Mouse (Mus musculus) heart, embryonic 12.5 days (tissue): ENCODE results near the gene Sectm1b. TPM values are rescaled to one million over a fixed set of nuclear protein-coding genes. Genes with fewer than 3 reads are reported as not detected.
"Not testable (repeated sequence)": the region's sequence is repeated elsewhere in the genome, so short reads cannot be mapped to it uniquely, and the experiment has no call there.

Experiments
- ATAC-seq: fragments of 200-750 bp; cut with Nextera tagmentation; 2 replicates; pipeline ENCODE4 v1.8.0; 2017; ENCODE audit warnings: moderate TSS enrichment, moderate library complexity; ENCODE audit not compliant: insufficient number of reproducible peaks, low FRiP score
- H3K27ac ChIP-seq: fragments of 300-500 bp; sonication (generic); 2 replicates; pipeline ENCODE4 v1.5.1; 2016; ENCODE audit warnings: mild to moderate bottlenecking, moderate library complexity; ENCODE audit not compliant: poor library complexity, severe bottlenecking
- H3K27me3 ChIP-seq: fragments of 300-500 bp; sonication (generic); replicated peaks from 2 replicates; pipeline ENCODE4 v1.6.1; 2016; ENCODE audit warnings: mild to moderate bottlenecking, moderate library complexity
- H3K36me3 ChIP-seq: fragments of 300-500 bp; sonication (generic); 2 replicates; pipeline ENCODE4 v1.6.1; 2016; ENCODE audit warnings: mild to moderate bottlenecking, moderate library complexity
- H3K4me1 ChIP-seq: fragments of 300-500 bp; sonication (generic); replicated peaks from 2 replicates; pipeline ENCODE4 v1.6.1; 2016; ENCODE audit warnings: mild to moderate bottlenecking
- H3K4me2 ChIP-seq: fragments of 300-500 bp; sonication (generic); 2 replicates; pipeline ENCODE4 v1.6.1; 2016; ENCODE audit warnings: mild to moderate bottlenecking, moderate library complexity
- H3K4me3 ChIP-seq: fragments of 300-500 bp; sonication (generic); 2 replicates; pipeline ENCODE4 v1.5.1; 2016; ENCODE audit warnings: mild to moderate bottlenecking
- H3K9ac ChIP-seq: fragments of 300-500 bp; sonication (generic); 2 replicates; pipeline ENCODE4 v1.6.1; 2016; ENCODE audit warnings: mild to moderate bottlenecking, moderate library complexity
- H3K9me3 ChIP-seq: fragments of 300-500 bp; sonication (generic); replicated peaks from 2 replicates; pipeline ENCODE4 v1.6.1; 2016; ENCODE audit warnings: mild to moderate bottlenecking, moderate library complexity
- WGBS: fragments of 180-500 bp; shearing (Covaris S2); methylation state at CpG from one replicate; pipeline ENCODE4 v1.1.7; 2016; 5-methylcytosine and 5-hydroxymethylcytosine counted together
- polyA plus RNA-seq: library from polyadenylated mRNA; unstranded; fragments of >200 nt; fragmentation: Nextera tagmentation; extraction: Ambion mirVana; gene quantifications from 2 replicates; pipeline ENCODE4 v1.2.1, GENCODE M21; 2016

Gene Sectm1b
- not detected in 2 replicates for polyA plus RNA-seq

- Histone ChIP-seq H3K9me3 (no peaks in the 10 kb centered on the region), H3K4me3 (no peak within 1 kb of the TSS), H3K27ac (no peak within 1 kb of the TSS), H3K9ac (no peak within 1 kb of the TSS), H3K27me3 (peaks cover 20% of the 10 kb centered on the region; the same call in 1 of the 2 replicates), H3K36me3 (no peaks in the 10 kb centered on the region), H3K4me2 (no peak within 1 kb of the TSS), H3K4me1 (no peaks in the 10 kb centered on the region)
- WGBS, result 75% methylated on average over 5 of the region's 5 CpGs
- no peak for ATAC-seq
Measured at GRCm38 (mm10) chr11:121063379-121063778, at the start of gene Sectm1b. TSS of gene Sectm1b (minus strand) at chr11:121063569.

DNA sequence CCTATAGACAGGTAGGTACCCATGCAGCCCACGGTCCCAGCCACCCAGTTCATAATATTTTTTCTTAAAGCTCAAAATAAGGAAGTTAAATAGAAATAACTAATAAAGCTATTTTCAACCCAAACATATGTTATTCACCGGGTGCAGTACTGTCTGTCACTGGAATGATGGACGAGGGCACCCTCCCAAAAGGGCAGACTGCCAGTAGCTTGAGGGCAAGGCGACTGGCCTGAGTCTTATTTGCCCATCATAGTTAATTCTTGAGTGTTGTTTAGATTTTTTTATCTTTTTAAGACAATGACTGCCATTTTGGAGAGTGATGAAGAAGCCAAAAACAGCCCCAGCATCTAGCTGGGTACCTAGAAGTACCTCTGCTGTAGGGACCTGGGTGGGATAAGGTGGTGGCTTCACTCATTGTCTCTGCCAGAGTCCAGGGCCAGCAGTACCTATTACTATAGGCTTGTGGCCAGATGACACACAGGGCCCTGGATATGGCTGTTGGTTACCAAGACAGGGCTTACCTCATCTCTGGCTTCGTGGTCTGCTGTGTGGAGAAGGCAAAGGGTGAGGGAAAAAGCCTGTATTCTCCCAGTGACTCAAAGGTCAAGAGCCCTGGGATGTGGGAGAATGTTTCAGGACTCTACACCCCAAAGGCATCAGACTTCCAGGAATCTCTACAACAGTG, 48.9 kb upstream of the Sectm1b start:
- Histone ChIP-seq H3K36me3 (no peaks in the 10 kb centered on the region), H3K9ac (no peak overlapping the region), H3K27me3 (peaks cover 26% of the 10 kb centered on the region), H3K4me2 (no peak overlapping the region), H3K27ac (no peak overlapping the region), H3K4me1 (peaks cover 34% of the 10 kb centered on the region), H3K9me3 (no peaks in the 10 kb centered on the region), H3K4me3 (no peak overlapping the region)
- WGBS, result 79% methylated on average over 5 of the region's 5 CpGs
- no peak for ATAC-seq

DNA sequence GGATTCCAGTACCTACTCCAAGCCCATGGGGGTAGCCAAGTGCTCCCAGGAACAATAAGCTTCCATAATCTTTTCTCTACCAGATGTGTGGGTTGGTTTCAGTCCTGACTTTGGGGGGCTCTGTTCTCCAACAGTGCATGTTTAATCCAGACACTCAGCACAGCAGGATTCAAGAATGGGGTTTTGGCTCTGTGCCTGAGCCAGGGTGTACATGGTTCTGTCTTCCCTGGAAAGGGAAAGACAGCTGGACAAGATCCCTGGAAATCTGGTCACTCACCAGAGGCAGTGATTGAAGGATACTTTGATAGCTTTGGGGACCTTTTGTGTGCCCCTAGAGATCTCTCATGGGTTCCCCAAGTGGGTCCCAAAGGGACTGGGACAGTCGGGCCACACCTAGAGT, 48.2 kb upstream of the Sectm1b start:
- no peaks in the 10 kb centered on the region for H3K9me3 ChIP-seq
- 60% methylated on average over 1 of the region's 1 CpGs for WGBS
- no peak overlapping the region for H3K27ac ChIP-seq
- no peak overlapping the region for H3K4me3 ChIP-seq
- ATAC-seq, result no peak
- H3K27me3 ChIP-seq, result peaks cover 20% of the 10 kb centered on the region
- H3K9ac ChIP-seq, result no peak overlapping the region
- no peak overlapping the region for H3K4me2 ChIP-seq
- no peaks in the 10 kb centered on the region for H3K36me3 ChIP-seq
- H3K4me1 ChIP-seq, result peaks cover 34% of the 10 kb centered on the region

DNA sequence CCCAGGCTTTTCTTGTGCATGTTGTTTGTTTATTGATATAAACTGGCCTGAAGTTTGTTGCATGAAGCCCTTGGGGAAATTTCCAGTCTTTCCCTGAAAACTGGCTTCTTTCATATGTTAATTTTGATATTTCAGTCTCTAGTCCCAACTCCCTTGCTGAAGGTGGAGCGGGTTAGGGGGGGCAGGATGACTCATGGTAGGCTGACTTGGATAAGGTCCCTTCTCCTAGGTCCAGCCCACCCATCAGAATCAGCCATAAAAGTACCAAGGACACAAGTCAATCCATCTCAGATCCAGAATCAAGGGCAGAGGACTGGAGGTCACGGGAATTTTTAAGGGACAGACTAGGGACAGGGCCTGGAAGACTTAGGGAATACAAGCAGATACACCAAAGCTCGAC, 47.7 kb upstream of the Sectm1b start:
- ATAC-seq, result no peak
- Histone ChIP-seq H3K4me1 (peaks cover 34% of the 10 kb centered on the region), H3K36me3 (no peaks in the 10 kb centered on the region), H3K4me2 (no peak overlapping the region), H3K27me3 (peaks cover 15% of the 10 kb centered on the region), H3K4me3 (no peak overlapping the region), H3K9me3 (no peaks in the 10 kb centered on the region), H3K9ac (no peak overlapping the region), H3K27ac (no peak overlapping the region)
- WGBS, result 80% methylated on average over 3 of the region's 3 CpGs

DNA sequence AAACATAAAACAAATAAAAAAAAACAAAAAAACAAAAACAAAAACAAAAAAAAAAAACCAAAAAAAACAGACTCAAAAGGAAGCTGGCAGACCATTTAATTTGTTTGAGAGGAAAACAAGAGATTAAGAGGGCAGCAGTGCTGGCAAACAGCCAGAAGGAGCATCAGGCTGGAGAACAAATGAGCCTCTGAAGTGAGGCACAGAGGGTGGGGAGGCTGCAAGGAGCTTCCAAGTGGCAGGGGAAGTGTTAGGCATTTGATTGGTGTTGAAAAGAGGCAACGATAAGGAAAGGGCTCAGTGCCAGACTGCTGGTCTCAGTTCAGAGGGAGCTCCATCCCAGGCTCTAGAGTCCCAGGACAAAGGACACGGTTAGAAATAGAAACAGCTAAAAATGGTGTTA, 46.6 kb upstream of the Sectm1b start:
- H3K4me1 ChIP-seq, result peaks cover 34% of the 10 kb centered on the region
- no peak overlapping the region for H3K27ac ChIP-seq
- no peaks in the 10 kb centered on the region for H3K36me3 ChIP-seq
- H3K4me2 ChIP-seq, result no peak overlapping the region
- ATAC-seq, result peak; percentile 72
- H3K9me3 ChIP-seq, result no peaks in the 10 kb centered on the region
- H3K27me3 ChIP-seq, result peaks cover 12% of the 10 kb centered on the region; the same call in 1 of the 2 replicates
- 0% methylated on average over 2 of the region's 2 CpGs for WGBS
- H3K9ac ChIP-seq, result no peak overlapping the region
- no peak overlapping the region for H3K4me3 ChIP-seq

- Histone ChIP-seq H3K9me3 (no peaks in the 10 kb centered on the region), H3K36me3 (no peaks in the 10 kb centered on the region), H3K4me3 (no peak overlapping the region), H3K9ac (no peak overlapping the region), H3K4me1 (peaks cover 34% of the 10 kb centered on the region), H3K27me3 (peaks cover 5% of the 10 kb centered on the region; the same call in 1 of the 2 replicates), H3K27ac (peak overlapping the region; percentile 20), H3K4me2 (0 out of 2 replicates have a peak overlapping the region, but pooled peaks have one; percentile 8)
- peak; percentile 80 for ATAC-seq
- 16% methylated on average over 9 of the region's 9 CpGs for WGBS
Measured at GRCm38 (mm10) chr11:121108061-121108460, 44.7 kb upstream of the Sectm1b start.

GRCm38 (mm10) chr11:121107242-121107641, 43.9 kb upstream of the Sectm1b start:
- not testable (repeated sequence) for H3K9ac ChIP-seq, H3K36me3 ChIP-seq, H3K4me3 ChIP-seq, H3K9me3 ChIP-seq, ATAC-seq, H3K4me2 ChIP-seq, H3K27me3 ChIP-seq, H3K27ac ChIP-seq
- H3K4me1 ChIP-seq, result peaks cover 34% of the 10 kb centered on the region
- 77% methylated on average over 1 of the region's 1 CpGs for WGBS

DNA sequence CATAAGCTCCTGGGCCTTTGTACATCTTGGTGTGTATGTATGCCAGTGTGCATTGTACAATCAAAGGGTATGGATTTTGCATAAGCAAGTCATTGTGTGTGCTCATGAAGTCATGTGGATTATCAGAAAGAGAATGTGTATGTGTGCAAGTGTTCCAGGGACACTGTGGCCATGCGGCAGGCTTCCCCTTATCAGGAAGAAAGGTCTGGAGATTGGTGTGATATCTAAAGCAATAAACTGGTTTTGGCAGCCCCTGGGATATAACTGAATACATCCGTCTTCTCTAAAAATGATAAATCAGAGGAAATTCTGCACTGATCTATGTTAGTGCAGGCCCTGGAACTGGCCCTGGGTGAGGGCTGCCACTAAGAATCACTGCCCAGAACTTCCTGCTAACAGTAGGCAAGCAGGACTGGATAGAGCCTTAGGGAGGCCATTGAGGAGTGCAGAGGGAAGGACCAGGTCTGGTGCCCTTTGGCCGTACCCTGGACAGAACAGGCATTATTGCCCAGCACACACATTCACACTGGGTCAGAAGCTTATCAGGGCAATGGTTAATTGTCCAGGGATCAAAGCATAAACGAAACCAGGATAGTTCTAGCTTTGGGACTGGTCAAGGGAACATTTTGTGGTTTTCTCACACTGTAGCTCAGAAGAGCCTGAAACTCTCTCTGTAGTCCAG, 37.9 kb upstream of the Sectm1b start:
- Histone ChIP-seq H3K36me3 (no peaks in the 10 kb centered on the region), H3K9ac (no peak overlapping the region), H3K4me1 (peaks cover 12% of the 10 kb centered on the region; the same call in 1 of the 2 replicates), H3K27me3 (no peaks in the 10 kb centered on the region), H3K4me3 (no peak overlapping the region), H3K27ac (no peak overlapping the region), H3K4me2 (no peak overlapping the region), H3K9me3 (0 out of 2 replicates have a peak, but pooled peaks cover 3% of the 10 kb centered on the region)
- 63% methylated on average over 4 of the region's 4 CpGs for WGBS
- ATAC-seq, result no peak

DNA sequence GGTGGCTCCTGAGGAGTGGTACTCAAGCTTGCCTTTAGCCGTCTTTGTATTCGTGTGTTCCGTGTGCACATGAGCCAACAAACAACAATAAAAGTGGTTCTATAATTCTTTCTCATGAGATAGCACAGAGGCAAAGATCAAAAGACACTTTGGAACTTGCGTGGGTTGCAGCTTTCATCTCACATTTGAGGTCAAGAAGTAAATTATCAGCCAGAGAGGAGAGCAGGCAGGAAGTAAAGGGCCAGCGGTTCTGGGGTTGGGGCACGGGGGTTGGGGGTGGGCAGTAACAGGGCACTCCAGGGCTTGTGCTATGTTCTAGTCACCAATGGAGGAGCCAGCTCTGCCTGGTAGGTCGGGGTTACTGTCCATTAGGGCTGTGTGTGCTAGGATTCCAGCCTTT, 37.3 kb upstream of the Sectm1b start:
- WGBS, result 52% methylated on average over 7 of the region's 7 CpGs
- Histone ChIP-seq H3K4me1 (peaks cover 12% of the 10 kb centered on the region; the same call in 1 of the 2 replicates), H3K9ac (no peak overlapping the region), H3K4me3 (no peak overlapping the region), H3K36me3 (no peaks in the 10 kb centered on the region), H3K27me3 (no peaks in the 10 kb centered on the region), H3K27ac (no peak overlapping the region), H3K9me3 (0 out of 2 replicates have a peak, but pooled peaks cover 3% of the 10 kb centered on the region), H3K4me2 (no peak overlapping the region)
- no peak for ATAC-seq

DNA sequence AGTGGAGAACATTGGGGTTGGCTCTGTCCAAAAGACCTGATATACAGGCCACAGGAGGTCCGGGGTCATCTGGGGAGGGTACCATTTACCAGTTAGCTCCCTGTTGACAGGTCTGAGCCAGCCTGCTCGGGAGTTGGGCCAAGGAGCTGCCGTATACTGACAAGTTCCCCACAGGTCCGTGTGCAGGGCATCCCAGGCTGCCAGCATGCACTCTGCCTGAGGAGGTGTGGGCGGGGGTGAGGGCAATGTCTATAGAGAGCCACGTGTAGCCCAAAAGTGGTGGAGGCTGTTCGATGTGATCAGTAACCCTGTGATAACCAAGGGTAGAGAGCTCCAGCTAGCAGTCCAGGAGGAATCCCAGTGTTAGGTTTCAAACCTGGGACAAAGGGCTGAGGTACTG, 36.4 kb upstream of the Sectm1b start:
- no peak overlapping the region for H3K27ac ChIP-seq
- H3K4me2 ChIP-seq, result no peak overlapping the region
- 56% methylated on average over 7 of the region's 7 CpGs for WGBS
- H3K9ac ChIP-seq, result no peak overlapping the region
- H3K4me3 ChIP-seq, result no peak overlapping the region
- H3K4me1 ChIP-seq, result peaks cover 12% of the 10 kb centered on the region; the same call in 1 of the 2 replicates
- no peaks in the 10 kb centered on the region for H3K27me3 ChIP-seq
- H3K36me3 ChIP-seq, result no peaks in the 10 kb centered on the region
- H3K9me3 ChIP-seq, result 0 out of 2 replicates have a peak, but pooled peaks cover 3% of the 10 kb centered on the region
- ATAC-seq, result no peak
